In the genomic region with DNA sequence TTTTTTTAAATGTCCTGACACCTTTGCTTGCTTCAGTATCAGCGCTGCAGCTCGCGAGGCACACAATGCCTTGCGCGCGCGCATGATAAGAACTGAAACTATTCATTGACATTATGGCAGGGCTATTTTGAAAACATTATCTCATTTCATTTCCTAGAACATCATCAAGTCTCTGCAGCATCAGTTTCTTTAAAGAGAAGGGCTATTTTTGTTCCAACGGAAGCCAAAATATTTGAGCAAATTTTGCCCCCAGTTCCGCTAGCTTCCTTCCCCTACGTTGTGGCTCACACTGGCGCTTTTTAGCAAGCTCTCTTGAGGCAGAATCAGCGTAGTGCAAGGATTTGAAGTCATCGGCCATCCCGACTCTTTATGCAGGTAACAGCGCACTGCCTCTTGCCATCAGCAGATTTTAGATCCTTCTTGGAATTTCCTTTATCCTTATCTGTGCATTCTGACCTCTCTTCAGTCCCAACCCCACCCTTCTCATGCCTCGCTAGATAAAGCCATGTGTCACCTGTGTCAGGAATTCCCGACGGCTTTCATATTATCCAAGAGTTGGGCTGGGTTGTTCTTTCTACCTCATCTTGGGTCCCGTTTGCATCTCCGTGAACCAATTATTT, we compare ENCODE assay signal across 9 mouse cellular contexts.
DNase-seq lines count a peak whose midpoint lies in the region; ATAC-seq and TF ChIP-seq lines count a peak whose summit lies in the region.
"Had no signal": no experiment of that assay in that cellular context is flagged by ENCODE, and none has a peak within 500 bp of the region (broad histone marks: within the 10 kb centered on the region; RNA-seq: fewer than 3 reads in every experiment).

No protein-coding gene starts in this region.

- TF ChIP-seq POLR2A in lung, adult 2 months (IDR thresholded peaks at IDR 0.05; ENCODE audit: borderline replicate concordance, extremely low read depth, low read depth, low read length), result no peak
- TF ChIP-seq POLR2A in heart, adult 2 months (IDR thresholded peaks at IDR 0.05; ENCODE audit: insufficient read depth, low read depth, low read length), result no peak

- no peaks in the 10 kb centered on the region for H3K9me3 ChIP-seq in midbrain, postnatal 0 days (ENCODE audit: low read length)
- H3K9me3 ChIP-seq: midbrain, embryonic 15.5 days had no signal

- ATAC-seq in midbrain, postnatal 0 days (ENCODE audit: low FRiP score), result no peak
- ATAC-seq: midbrain, embryonic 15.5 days had no signal

- no peak for TF ChIP-seq EP300 in heart, adult 2 months (IDR thresholded peaks at IDR 0.05; ENCODE audit: insufficient read depth, low read depth, low read length)

- peak overlapping the region; percentile 51 for H3K27ac ChIP-seq in heart, adult 2 months
- no peak overlapping the region for H3K27ac ChIP-seq in midbrain, postnatal 0 days (ENCODE audit: low read depth, low read length)
- H3K27ac ChIP-seq: midbrain, embryonic 15.5 days had no signal

- no peaks in the 10 kb centered on the region for H3K36me3 ChIP-seq in heart, adult 2 months (ENCODE audit: control insufficient read depth, insufficient read depth, low read length)
- H3K36me3 ChIP-seq in splenic B cell, adult 2 months (ENCODE audit: control insufficient read depth, insufficient read depth, low read length, poor library complexity, severe bottlenecking), result no peaks in the 10 kb centered on the region
- no peaks in the 10 kb centered on the region for H3K36me3 ChIP-seq in midbrain, postnatal 0 days (ENCODE audit: insufficient read depth, low read length)
- H3K36me3 ChIP-seq: midbrain, embryonic 15.5 days had no signal

- H3K79me2 ChIP-seq in heart, adult 2 months (replicated peaks; ENCODE audit: control insufficient read depth, insufficient read depth, low read length), result no peaks in the 10 kb centered on the region

- H3K9ac ChIP-seq in heart, adult 2 months (ENCODE audit: low read depth, low read length), result peak overlapping the region; percentile 55
- H3K9ac ChIP-seq in midbrain, postnatal 0 days (replicated peaks; ENCODE audit: low read length, poor library complexity, severe bottlenecking), result no peak overlapping the region
- H3K9ac ChIP-seq: midbrain, embryonic 15.5 days had no signal

- no peak for DNase-seq in lung, adult 2 months
- DNase-seq in lung, postnatal 4 days, result no peak
- DNase-seq in heart, adult 2 months, result peak in 1 of 2 experiments; percentile 69
- DNase-seq in liver, result peak; percentile 36
- DNase-seq in splenic B cell, adult 2 months (ENCODE audit: low read depth, low spot score), result peak; percentile 62
- no peak for DNase-seq in midbrain, postnatal 0 days (ENCODE audit: low spot score)
- no peak for DNase-seq in thymus, postnatal 10 days (ENCODE audit: low spot score in 2 of 2)
- no peak for DNase-seq in thymus, postnatal 0 days (ENCODE audit: low spot score)

- no peak for TF ChIP-seq CTCF in lung, adult 2 months (IDR thresholded peaks at IDR 0.05; ENCODE audit: insufficient read depth, low read length)
- TF ChIP-seq CTCF in heart, adult 2 months (IDR thresholded peaks at IDR 0.05), result 0 out of 2 replicates have a peak, but pooled peaks have one; percentile 13
- TF ChIP-seq CTCF in midbrain, postnatal 0 days (IDR thresholded peaks at IDR 0.05), result no peak

- peak overlapping the region; percentile 32 for H3K4me3 ChIP-seq in lung, adult 2 months (replicated peaks; ENCODE audit: extremely low read depth, low read depth, low read length)
- peak overlapping the region; percentile 37 for H3K4me3 ChIP-seq in heart, adult 2 months
- no peak overlapping the region for H3K4me3 ChIP-seq in midbrain, postnatal 0 days (ENCODE audit: low read depth, low read length)
- H3K4me3 ChIP-seq: midbrain, embryonic 15.5 days had no signal

- no peak overlapping the region for H3K4me2 ChIP-seq in midbrain, postnatal 0 days (ENCODE audit: low read depth, low read length, poor library complexity, severe bottlenecking)
- H3K4me2 ChIP-seq: midbrain, embryonic 15.5 days had no signal

- no peaks in the 10 kb centered on the region for H3K27me3 ChIP-seq in heart, adult 2 months (ENCODE audit: control insufficient read depth, insufficient read depth, low read length)
- no peaks in the 10 kb centered on the region for H3K27me3 ChIP-seq in splenic B cell, adult 2 months (ENCODE audit: control insufficient read depth, insufficient read depth, low read length, poor library complexity, severe bottlenecking)
- H3K27me3 ChIP-seq in midbrain, postnatal 0 days (ENCODE audit: insufficient read depth, low read length), result no peaks in the 10 kb centered on the region
- H3K27me3 ChIP-seq: midbrain, embryonic 15.5 days had no signal

- intact Hi-C loops in heart, adult 2 months (cut with DNase I), result loop anchor here (5.0 kb wide), 2 partner anchors 36 to 76 kb away; partner anchors contain the start of gene Phlda1

- WGBS in lung, adult 2 months, result 56% methylated on average over 20 of the region's 20 CpGs
- 9% methylated on average over 20 of the region's 20 CpGs for WGBS in heart, adult 2 months
- WGBS in midbrain, postnatal 0 days, result 97% methylated on average over 20 of the region's 20 CpGs

- peaks cover 8% of the 10 kb centered on the region; the same call in 1 of the 2 replicates for H3K4me1 ChIP-seq in lung, adult 2 months (ENCODE audit: control insufficient read depth, insufficient read depth, low read length)
- peaks cover 7% of the 10 kb centered on the region for H3K4me1 ChIP-seq in heart, adult 2 months (ENCODE audit: control insufficient read depth, insufficient read depth, low read length)
- no peaks in the 10 kb centered on the region for H3K4me1 ChIP-seq in midbrain, postnatal 0 days (ENCODE audit: insufficient read depth, low read length)
- H3K4me1 ChIP-seq: midbrain, embryonic 15.5 days had no signal

Comparison
In these comparisons a context has a peak if more than half of its experiments do, and no peak if none do; other contexts are left out.
1. DNase-seq: peak in liver (single experiment) and splenic B cell, adult 2 months (single experiment); none in lung, adult 2 months (single experiment), lung, postnatal 4 days (0 of 2), midbrain, postnatal 0 days (single experiment), thymus, postnatal 10 days (0 of 2) and thymus, postnatal 0 days (single experiment).